Mouse (Mus musculus): Measurements from ENCODE around the gene Foxn1.

DNA sequence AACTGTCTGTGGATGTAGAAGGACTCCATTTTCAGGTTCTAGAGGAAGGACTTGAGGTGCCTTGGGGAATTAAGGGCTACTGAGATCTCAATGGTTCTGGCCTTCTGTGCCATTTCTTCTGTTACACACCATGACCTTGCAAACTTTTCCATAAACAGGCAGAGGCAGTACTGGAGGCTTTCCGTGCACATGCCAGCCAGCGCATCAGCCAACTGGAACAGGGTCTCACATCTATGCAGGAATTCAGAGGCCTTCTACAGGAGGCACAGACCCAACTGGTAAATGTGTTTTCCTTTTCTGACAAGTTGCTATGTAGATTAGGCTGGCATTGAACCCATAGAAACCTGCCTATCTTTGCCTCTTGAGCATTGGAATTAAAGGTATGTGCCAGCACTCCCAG, 72.7 kb downstream of the Foxn1 start:
- TF ChIP-seq GATA1 (IDR thresholded peaks at IDR 0.05; ENCODE audit: borderline replicate concordance, low read length) (no peak), FLI1 (IDR thresholded peaks at IDR 0.05; ENCODE audit: low read length) (no peak)
